Mouse (Mus musculus) lung, embryonic 14.5 days (tissue): Measurements from ENCODE around the gene Iffo2. TPM values are rescaled to one million over a fixed set of nuclear protein-coding genes. Genes with fewer than 3 reads are reported as not detected.

ENCODE experiments used
- ATAC-seq: fragments of 200-750 bp; cut with Nextera tagmentation; 2 replicates; pipeline ENCODE4 v1.8.0; 2017; ENCODE audit warnings: mild to moderate bottlenecking, moderate TSS enrichment, moderate library complexity; ENCODE audit not compliant: insufficient read depth
- DNase-seq: peaks from one replicate; pipeline ENCODE4 v3.0.0-alpha.2; 2015
- H3K27ac ChIP-seq: fragments of 300-500 bp; sonication (generic); 2 replicates; pipeline ENCODE4 v1.5.1; 2014; ENCODE audit warnings: low read depth, mild to moderate bottlenecking, moderate library complexity
- H3K27me3 ChIP-seq: fragments of 300-500 bp; sonication (generic); 2 replicates; pipeline ENCODE4 v1.6.1; 2014; ENCODE audit warnings: low read length, control low read depth; ENCODE audit not compliant: insufficient read depth
- H3K36me3 ChIP-seq: fragments of 300-500 bp; sonication (generic); 2 replicates; pipeline ENCODE4 v1.6.1; 2014; ENCODE audit warnings: control low read depth; ENCODE audit not compliant: insufficient read depth
- H3K4me1 ChIP-seq: fragments of 300-500 bp; sonication (generic); 2 replicates; pipeline ENCODE4 v1.6.1; 2014; ENCODE audit warnings: antibody characterized with exemption, control low read depth; ENCODE audit not compliant: insufficient read depth
- H3K4me2 ChIP-seq: fragments of 300-500 bp; sonication (generic); 2 replicates; pipeline ENCODE4 v1.6.1; 2014; ENCODE audit warnings: mild to moderate bottlenecking
- H3K4me3 ChIP-seq: fragments of 300-500 bp; sonication (generic); 2 replicates; pipeline ENCODE4 v1.5.1; 2014; ENCODE audit warnings: low read depth, low read length
- H3K9ac ChIP-seq: fragments of 300-500 bp; sonication (generic); 2 replicates; pipeline ENCODE4 v1.6.1; 2014
- H3K9me3 ChIP-seq: fragments of 300-500 bp; sonication (generic); 2 replicates; pipeline ENCODE4 v1.6.1; 2016; ENCODE audit warnings: low read depth, low read length, control low read depth
- CTCF ChIP-seq: IDR thresholded peaks from 2 replicates; pipeline ENCODE4 v1.5.1; 2016; ENCODE audit warnings: antibody characterized with exemption, low read depth
- WGBS: fragments of 180-500 bp; shearing (Covaris S2); extraction: QIAGEN DNeasy Blood & Tissue Kit; methylation state at CpG from one replicate; pipeline ENCODE4 v1.1.7; 2014; 5-methylcytosine and 5-hydroxymethylcytosine counted together
- polyA plus RNA-seq: library from polyadenylated mRNA; unstranded; fragments of >200 nt; fragmentation: Nextera tagmentation; extraction: Ambion mirVana; gene quantifications from 2 replicates; pipeline ENCODE4 v1.2.1, GENCODE M21; 2014

The Iffo2 gene
- polyA plus RNA-seq, 1 experiment from 2014 or later = 7.7 TPM

- ATAC-seq (no peak), DNase-seq (no peak)
- Histone ChIP-seq H3K9ac (0 out of 2 replicates have a peak overlapping the region, but pooled peaks have one; percentile 3), H3K4me3 (no peak overlapping the region), H3K36me3 (no peaks in the 10 kb centered on the region), H3K27me3 (no peaks in the 10 kb centered on the region), H3K4me2 (0 out of 2 replicates have a peak overlapping the region, but pooled peaks have one; percentile 12), H3K4me1 (peaks cover 48% of the 10 kb centered on the region), H3K27ac (peak overlapping the region; percentile 98), H3K9me3 (no peaks in the 10 kb centered on the region)
- WGBS = 36% methylated on average over 9 of the region's 9 CpGs
- no peak for TF ChIP-seq CTCF
These were observed 66.4 kb downstream of the Iffo2 start for GRCm38 (mm10) chr4:139596715-139597114.

- Histone ChIP-seq H3K4me3 (no peak overlapping the region), H3K36me3 (no peaks in the 10 kb centered on the region), H3K4me2 (peak overlapping the region; percentile 56), H3K27me3 (no peaks in the 10 kb centered on the region), H3K4me1 (peaks cover 57% of the 10 kb centered on the region), H3K9me3 (no peaks in the 10 kb centered on the region), H3K27ac (peak overlapping the region; percentile 98), H3K9ac (peak overlapping the region; percentile 18)
- no peak; the same call in 1 of the 2 replicates for ATAC-seq
- DNase-seq = no peak
- 41% methylated on average over 20 of the region's 20 CpGs for WGBS
- TF ChIP-seq CTCF = no peak
These were observed 67.2 kb downstream of the Iffo2 start for GRCm38 (mm10) chr4:139597286-139598284.

- peak overlapping the region; percentile 98 for H3K27ac ChIP-seq
- H3K4me3 ChIP-seq = peak overlapping the region; percentile 1; the same call in 1 of the 2 replicates
- H3K9ac ChIP-seq = peak overlapping the region; percentile 18
- no peaks in the 10 kb centered on the region for H3K9me3 ChIP-seq
- 7% methylated on average over 13 of the region's 13 CpGs for WGBS
- peak overlapping the region; percentile 56 for H3K4me2 ChIP-seq
- H3K4me1 ChIP-seq = peaks cover 62% of the 10 kb centered on the region
- DNase-seq = peak; percentile 78
- no peaks in the 10 kb centered on the region for H3K36me3 ChIP-seq
- H3K27me3 ChIP-seq = no peaks in the 10 kb centered on the region
- ATAC-seq = peak; percentile 18; the same call in 1 of the 2 replicates
- no peak for TF ChIP-seq CTCF
These were observed 68.0 kb downstream of the Iffo2 start for GRCm38 (mm10) chr4:139598356-139598755.

- H3K4me2 ChIP-seq = peak overlapping the region; percentile 56
- peak overlapping the region; percentile 98 for H3K27ac ChIP-seq
- peak; percentile 86 for ATAC-seq
- H3K4me3 ChIP-seq = peak overlapping the region; percentile 1
- DNase-seq = peak; percentile 99
- peak overlapping the region; percentile 18 for H3K9ac ChIP-seq
- H3K9me3 ChIP-seq = no peaks in the 10 kb centered on the region
- no peaks in the 10 kb centered on the region for H3K27me3 ChIP-seq
- WGBS = under 1% methylated on average over 12 of the region's 12 CpGs
- H3K36me3 ChIP-seq = no peaks in the 10 kb centered on the region
- peaks cover 62% of the 10 kb centered on the region for H3K4me1 ChIP-seq
- TF ChIP-seq CTCF = peak; percentile 50
These were observed 68.7 kb downstream of the Iffo2 start for GRCm38 (mm10) chr4:139598950-139599518.

- WGBS = 37% methylated on average over 7 of the region's 7 CpGs
- peak; percentile 52 for DNase-seq
- no peaks in the 10 kb centered on the region for H3K9me3 ChIP-seq
- ATAC-seq = no peak
- peaks cover 53% of the 10 kb centered on the region for H3K4me1 ChIP-seq
- no peaks in the 10 kb centered on the region for H3K27me3 ChIP-seq
- peak overlapping the region; percentile 4 for H3K4me2 ChIP-seq
- peak overlapping the region; percentile 85 for H3K27ac ChIP-seq
- H3K36me3 ChIP-seq = peaks cover 21% of the 10 kb centered on the region
- no peak overlapping the region for H3K4me3 ChIP-seq
- no peak for TF ChIP-seq CTCF
- peak overlapping the region; percentile 15; the same call in 1 of the 2 replicates for H3K9ac ChIP-seq
These were observed 71.4 kb downstream of the Iffo2 start for GRCm38 (mm10) chr4:139601519-139602356.
